Mouse (Mus musculus) telencephalon, adult 2 months (tissue): ENCODE measurements around the gene Lmo4.

Experiments used
- DNase-seq: peaks from one replicate; pipeline ENCODE4 v3.0.0-alpha.2; 2011; ENCODE audit warnings: low read depth, low spot score

The Lmo4 gene

GRCm38 (mm10) chr3:144203988-144204412 lies 1.0 kb downstream of the Lmo4 start:
- DNase-seq = no peak

DNA sequence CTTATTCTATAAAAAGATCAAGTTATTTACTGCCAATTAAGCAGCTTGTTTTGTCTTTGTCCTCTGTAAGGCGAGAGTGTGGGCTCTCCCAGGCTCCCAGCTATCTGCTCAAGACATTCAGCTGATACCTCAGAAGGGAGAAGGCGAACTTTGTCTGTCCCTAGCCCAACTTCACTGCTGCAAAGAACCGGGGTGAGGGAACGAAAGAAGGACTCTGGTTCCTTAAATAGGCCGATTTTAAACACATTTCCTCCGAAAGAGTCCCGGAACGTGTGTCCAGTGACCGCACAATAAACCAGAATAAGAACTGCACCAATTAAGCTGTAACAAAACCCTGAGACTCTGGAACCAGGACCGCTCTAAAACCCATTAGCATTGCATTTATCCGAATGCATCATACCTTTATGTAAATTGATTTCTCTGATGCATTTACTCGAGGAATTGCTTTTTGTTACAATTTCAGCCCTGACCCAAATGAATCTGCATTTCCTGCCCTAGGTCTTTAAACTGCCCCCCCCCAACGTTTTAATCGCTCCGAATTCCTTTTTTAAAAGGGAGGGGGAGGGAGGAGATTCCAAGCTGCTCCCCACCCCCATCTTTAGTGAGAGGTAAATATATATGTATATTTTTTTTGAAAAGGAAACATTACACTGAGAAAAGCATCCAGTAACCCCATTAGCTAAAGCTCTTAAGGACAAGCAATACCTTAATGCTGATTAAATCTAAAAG lies 1.6 kb downstream of the Lmo4 start:
- no peak for DNase-seq

GRCm38 (mm10) chr3:144202574-144203258 lies 2.3 kb downstream of the Lmo4 start:
- no peak for DNase-seq

DNA sequence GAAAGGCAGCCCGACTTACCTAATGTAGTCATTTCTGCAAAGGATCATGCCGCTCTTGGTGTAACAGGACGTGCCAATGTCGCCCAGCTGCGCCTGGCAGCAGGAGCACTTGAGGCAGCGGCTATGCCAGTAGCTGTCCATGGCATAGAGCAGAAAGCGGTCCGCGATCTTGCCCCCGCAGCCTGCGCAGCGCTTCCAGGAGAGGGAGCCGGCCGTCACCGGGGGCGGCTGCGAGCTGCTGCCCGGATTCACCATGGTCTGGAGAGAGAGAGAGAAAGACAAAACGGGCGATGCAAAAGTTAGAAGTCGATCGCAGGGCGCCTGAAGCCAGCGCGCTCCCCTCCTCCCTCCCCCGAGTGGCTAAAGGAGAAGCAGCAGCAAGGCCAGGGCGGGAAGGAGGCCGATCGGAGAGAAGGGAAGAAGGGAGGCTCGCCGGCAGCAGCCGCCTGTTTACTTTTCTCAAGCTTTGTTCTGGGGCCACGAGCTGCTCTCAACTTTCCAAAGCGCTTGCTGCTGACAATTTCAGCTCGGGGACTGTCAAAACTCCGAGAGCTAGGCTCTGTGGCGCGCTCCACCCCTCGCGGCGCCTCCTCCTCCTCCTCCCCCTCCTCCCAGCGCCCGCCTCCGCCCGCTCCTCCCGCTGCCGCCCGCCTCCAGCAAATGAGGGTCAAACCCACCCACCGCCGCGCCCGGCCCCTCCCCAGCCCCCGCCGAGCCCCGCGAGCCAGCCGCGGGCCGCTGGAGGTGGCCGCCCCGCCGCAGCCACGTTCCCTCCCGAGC lies 3.0 kb downstream of the Lmo4 start:
- no peak for DNase-seq

DNA sequence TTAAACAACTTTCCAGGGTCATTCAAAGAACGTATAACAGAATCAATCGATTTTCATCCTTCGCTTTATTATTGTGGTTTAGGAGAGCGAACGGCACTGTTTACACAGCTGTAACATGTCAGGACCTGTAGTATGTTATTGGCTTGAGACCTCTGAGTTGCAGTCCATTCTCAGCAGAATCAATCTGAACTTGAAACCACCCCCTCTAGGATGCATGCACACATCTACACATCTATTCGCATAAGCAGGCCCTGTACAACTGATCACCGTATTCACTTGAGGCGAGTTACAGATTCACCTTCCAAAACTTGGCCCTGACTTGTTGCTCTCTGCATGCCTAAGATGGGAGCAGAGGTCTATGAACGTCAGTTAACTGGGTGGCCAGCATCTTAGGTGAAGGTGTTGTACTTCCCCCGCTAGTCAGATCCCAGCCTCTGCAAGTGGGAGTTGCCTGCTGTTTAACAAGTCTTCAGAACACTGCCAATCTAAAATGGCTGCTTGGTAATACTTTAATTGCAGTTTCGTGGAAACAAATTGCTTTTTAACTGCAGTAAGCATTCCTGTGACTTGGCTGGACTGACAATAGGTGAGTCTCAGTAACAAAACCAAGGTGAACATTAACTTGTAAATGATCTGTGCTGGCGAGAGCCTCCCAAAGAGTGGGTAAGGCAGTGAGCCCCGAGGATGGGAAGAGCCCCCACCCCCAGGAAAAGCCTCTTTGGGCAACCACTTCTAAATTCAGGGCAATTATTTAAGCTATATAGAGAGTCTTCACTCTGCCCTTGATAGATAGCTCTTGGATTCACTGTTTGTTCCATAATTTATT lies 19.5 kb downstream of the Lmo4 start:
- DNase-seq = no peak

DNA sequence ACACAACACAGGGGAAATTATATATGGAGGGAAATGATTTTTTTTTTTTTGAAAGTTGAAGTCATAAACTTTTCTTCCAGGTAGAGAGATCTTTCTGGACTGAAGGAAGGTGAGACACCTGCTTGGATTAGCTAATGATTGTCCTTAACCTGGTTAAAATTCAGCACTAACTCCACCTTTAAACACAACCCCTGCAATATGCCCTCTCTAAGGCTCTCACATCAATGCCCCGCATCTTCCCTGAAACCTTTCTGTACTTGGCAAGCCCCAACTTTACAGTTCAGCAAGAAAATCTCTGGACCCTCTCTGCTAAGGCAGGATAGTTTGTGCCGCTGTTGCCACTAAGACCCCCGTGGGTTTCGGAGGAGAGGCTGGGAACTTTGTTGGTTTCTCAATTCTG lies 20.1 kb downstream of the Lmo4 start:
- no peak for DNase-seq

- no peak for DNase-seq
These were observed 22.8 kb downstream of the Lmo4 start for GRCm38 (mm10) chr3:144182229-144182628.

GRCm38 (mm10) chr3:144178937-144179336 lies 26.1 kb downstream of the Lmo4 start:
- no peak for DNase-seq

GRCm38 (mm10) chr3:144173866-144174588 lies 31.0 kb downstream of the Lmo4 start:
- no peak for DNase-seq

- DNase-seq = no peak
These were observed 31.9 kb downstream of the Lmo4 start for GRCm38 (mm10) chr3:144173138-144173537.

- DNase-seq = no peak
These were observed 33.3 kb downstream of the Lmo4 start for GRCm38 (mm10) chr3:144171749-144172148.

GRCm38 (mm10) chr3:144170539-144170938 lies 34.5 kb downstream of the Lmo4 start:
- DNase-seq = no peak

GRCm38 (mm10) chr3:144166439-144167155 lies 38.4 kb downstream of the Lmo4 start:
- DNase-seq = no peak

DNA sequence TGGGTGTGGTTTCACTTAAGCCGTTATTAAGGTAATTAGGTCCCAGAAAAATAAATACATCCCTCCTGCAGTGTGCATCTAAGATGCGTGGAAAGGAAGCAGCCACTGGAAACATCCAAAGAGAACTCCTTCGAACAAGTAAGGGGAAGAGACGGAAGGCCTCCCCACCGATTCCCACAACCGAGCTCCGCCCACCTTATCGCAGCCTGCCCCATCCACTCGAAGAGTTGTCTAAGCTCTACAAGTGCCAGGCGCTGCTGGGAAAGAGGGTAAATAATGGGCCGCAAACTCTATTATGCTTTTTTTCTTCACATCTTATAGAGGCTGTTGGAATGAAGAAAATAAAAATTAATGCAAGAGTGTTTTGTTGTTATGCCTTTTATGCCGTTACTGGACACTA lies 39.6 kb downstream of the Lmo4 start:
- DNase-seq = no peak

- no peak for DNase-seq
These were observed 40.2 kb downstream of the Lmo4 start for GRCm38 (mm10) chr3:144164665-144165385.

- DNase-seq = no peak
These were observed 41.3 kb downstream of the Lmo4 start for GRCm38 (mm10) chr3:144163718-144164117.

GRCm38 (mm10) chr3:144162156-144162555 lies 42.9 kb downstream of the Lmo4 start:
- DNase-seq = no peak

GRCm38 (mm10) chr3:144161261-144161660 lies 43.8 kb downstream of the Lmo4 start:
- DNase-seq = no peak

DNA sequence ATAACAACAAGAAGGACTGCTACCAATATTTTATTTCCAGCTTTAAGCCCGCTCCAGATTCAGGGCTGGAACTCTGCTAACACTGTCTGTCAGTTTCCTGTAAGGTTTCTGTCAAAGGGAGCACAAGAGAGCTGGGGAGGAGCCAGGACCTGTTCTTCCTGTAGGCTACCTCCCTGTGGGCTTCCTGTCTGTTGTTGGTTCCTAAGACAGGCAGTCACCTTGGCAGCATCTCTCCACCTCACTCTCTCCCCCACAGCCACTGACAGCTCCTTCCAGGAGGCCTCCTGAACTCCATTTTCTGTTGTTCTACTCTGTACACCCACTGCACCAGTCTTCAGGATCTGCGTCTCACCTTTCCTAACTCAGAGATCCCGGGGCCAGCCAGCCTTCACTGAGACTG lies 49.3 kb downstream of the Lmo4 start:
- DNase-seq = no peak

GRCm38 (mm10) chr3:144153395-144153794 lies 51.6 kb downstream of the Lmo4 start:
- no peak for DNase-seq
